Mouse (Mus musculus): ENCODE measurements around the gene Lce6a. TPM values are rescaled to one million over a fixed set of nuclear protein-coding genes. Genes with fewer than 3 reads are reported as not detected.

Lce6a gene
- not detected in 2 replicates for polyA plus RNA-seq (2016; fragmentation: Nextera tagmentation; extraction: Ambion mirVana)

GRCm38 (mm10) chr3:92621560-92621959, at the start of gene Lce6a:
Gene Lce6a (minus strand): TSS chr3:92621660.
- Histone ChIP-seq H3K4me1 (no peaks in the 10 kb centered on the region), H3K27ac (replicated peaks) (no peak within 1 kb of the TSS), H3K36me3 (replicated peaks) (no peaks in the 10 kb centered on the region), H3K4me3 (no peak within 1 kb of the TSS), H3K27me3 (replicated peaks; ENCODE audit: low read depth, poor library complexity, severe bottlenecking) (no peaks in the 10 kb centered on the region), H3K9me3 (no peaks in the 10 kb centered on the region)
- no peak for DNase-seq (ENCODE audit: low spot score)
- WGBS: 86% methylated on average over 2 of the region's 2 CpGs

GRCm38 (mm10) chr3:92670215-92670614, 48.8 kb upstream of the Lce6a start, which contains the start of gene Lce1a2:
Gene Lce1a2 (minus strand): TSS chr3:92670315.
- H3K4me3 ChIP-seq: no peak within 1 kb of the TSS
- H3K27me3 ChIP-seq (replicated peaks; ENCODE audit: low read depth, poor library complexity, severe bottlenecking): no peaks in the 10 kb centered on the region
- no peaks in the 10 kb centered on the region for H3K36me3 ChIP-seq (replicated peaks)
- DNase-seq (ENCODE audit: low spot score): no peak
- H3K9me3 ChIP-seq: no peaks in the 10 kb centered on the region
- no peaks in the 10 kb centered on the region for H3K4me1 ChIP-seq
- no peak within 1 kb of the TSS for H3K27ac ChIP-seq (replicated peaks)

DNA sequence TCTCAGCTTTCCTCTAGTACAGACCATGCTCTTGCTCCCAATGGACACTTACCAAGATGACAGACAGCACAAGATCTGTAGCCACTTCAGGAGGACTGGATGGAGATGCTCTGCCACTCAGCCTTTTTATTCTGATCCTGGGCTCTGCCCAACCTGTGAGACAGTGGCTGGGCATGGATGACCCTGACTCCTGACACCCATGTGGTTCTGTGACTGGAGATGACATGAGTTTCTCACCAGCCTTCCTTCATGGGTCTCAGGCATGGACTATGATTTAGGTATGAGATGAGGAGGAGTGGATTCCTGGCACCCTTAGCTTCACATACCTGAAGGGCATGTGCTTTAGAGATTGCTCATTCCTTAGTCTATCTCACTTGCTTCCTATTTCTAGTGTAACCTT, 35.4 kb upstream of the Lce6a start, which contains the start of gene Lce1b:
Gene Lce1b, minus strand, starts transcription at position 101 of the 400 bp plus-strand sequence.
- no peak for DNase-seq (ENCODE audit: low spot score)
- H3K36me3 ChIP-seq (replicated peaks): no peaks in the 10 kb centered on the region
- no peaks in the 10 kb centered on the region for H3K9me3 ChIP-seq
- H3K27me3 ChIP-seq (replicated peaks; ENCODE audit: low read depth, poor library complexity, severe bottlenecking): no peaks in the 10 kb centered on the region
- no peak within 1 kb of the TSS for H3K27ac ChIP-seq (replicated peaks)
- H3K4me3 ChIP-seq: no peak within 1 kb of the TSS
- H3K4me1 ChIP-seq: no peaks in the 10 kb centered on the region

DNA sequence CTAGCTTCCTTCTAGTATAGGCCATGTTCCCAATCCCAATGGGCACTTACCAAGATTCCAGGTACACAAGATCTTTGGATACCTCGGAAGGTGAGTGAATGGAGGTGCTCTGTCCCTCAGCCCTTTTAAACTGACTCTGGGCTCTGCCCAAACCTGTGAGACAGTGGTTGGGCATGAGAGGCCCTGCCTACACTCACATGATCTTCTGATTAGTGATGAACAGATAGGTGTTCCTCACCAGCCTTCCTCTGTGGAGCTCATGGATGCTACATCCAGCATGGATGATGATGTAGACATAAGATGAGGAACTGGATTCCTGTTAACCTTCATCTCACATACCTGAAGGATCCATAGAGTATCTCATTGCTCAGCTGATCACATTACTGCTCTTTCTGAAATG, 26.7 kb upstream of the Lce6a start, which contains the start of gene Lce1a1:
Gene Lce1a1, minus strand, starts transcription at position 101 of the 400 bp plus-strand sequence.
- WGBS: 81% methylated on average over 1 of the region's 1 CpGs
- H3K27ac ChIP-seq (replicated peaks): no peak within 1 kb of the TSS

GRCm38 (mm10) chr3:92639854-92640253, 18.4 kb upstream of the Lce6a start:
- no peak for DNase-seq (ENCODE audit: low spot score)
- Histone ChIP-seq H3K9me3 (no peaks in the 10 kb centered on the region), H3K4me3 (no peak overlapping the region), H3K36me3 (replicated peaks) (no peaks in the 10 kb centered on the region), H3K27ac (replicated peaks) (no peak overlapping the region), H3K27me3 (replicated peaks; ENCODE audit: low read depth, poor library complexity, severe bottlenecking) (no peaks in the 10 kb centered on the region), H3K4me1 (no peaks in the 10 kb centered on the region)
- WGBS: 93% methylated on average over 15 of the region's 15 CpGs

More for the DNA sequence above, 26.7 kb upstream of the Lce6a start, which contains the start of gene Lce1a1:
- DNase-seq (ENCODE audit: low spot score): no peak
- Histone ChIP-seq H3K27me3 (replicated peaks; ENCODE audit: low read depth, poor library complexity, severe bottlenecking) (no peaks in the 10 kb centered on the region), H3K4me1 (no peaks in the 10 kb centered on the region), H3K36me3 (replicated peaks) (no peaks in the 10 kb centered on the region), H3K9me3 (no peaks in the 10 kb centered on the region), H3K4me3 (no peak within 1 kb of the TSS)

DNA sequence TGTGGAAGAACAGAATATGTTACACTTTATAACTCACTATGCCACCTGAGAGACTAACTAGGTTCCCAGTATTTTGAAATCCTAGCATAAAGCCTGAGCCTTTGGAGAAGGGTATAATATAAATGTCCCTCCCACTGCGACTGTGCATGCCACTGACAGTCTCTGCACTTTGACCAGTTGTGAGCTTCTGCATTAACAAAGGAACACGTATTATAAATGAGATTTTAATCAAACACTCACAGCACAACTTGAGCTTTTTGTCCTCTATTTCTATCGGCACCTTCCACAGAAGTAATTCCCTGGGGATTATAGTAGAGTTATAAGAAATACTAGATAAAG, 17.2 kb upstream of the Lce6a start:
- H3K4me3 ChIP-seq: no peak overlapping the region
- no peak overlapping the region for H3K27ac ChIP-seq (replicated peaks)
- no peaks in the 10 kb centered on the region for H3K9me3 ChIP-seq
- no peaks in the 10 kb centered on the region for H3K4me1 ChIP-seq
- no peaks in the 10 kb centered on the region for H3K36me3 ChIP-seq (replicated peaks)
- no peaks in the 10 kb centered on the region for H3K27me3 ChIP-seq (replicated peaks; ENCODE audit: low read depth, poor library complexity, severe bottlenecking)
- 84% methylated on average over 3 of the region's 3 CpGs for WGBS
- DNase-seq (ENCODE audit: low spot score): no peak

GRCm38 (mm10) chr3:92637745-92638652, 16.5 kb upstream of the Lce6a start:
- Histone ChIP-seq H3K27ac (replicated peaks) (no peak overlapping the region), H3K4me1 (no peaks in the 10 kb centered on the region), H3K9me3 (no peaks in the 10 kb centered on the region), H3K36me3 (replicated peaks) (no peaks in the 10 kb centered on the region), H3K4me3 (no peak overlapping the region), H3K27me3 (replicated peaks; ENCODE audit: low read depth, poor library complexity, severe bottlenecking) (no peaks in the 10 kb centered on the region)
- WGBS: 59% methylated on average over 1 of the region's 1 CpGs
- no peak for DNase-seq (ENCODE audit: low spot score)

DNA sequence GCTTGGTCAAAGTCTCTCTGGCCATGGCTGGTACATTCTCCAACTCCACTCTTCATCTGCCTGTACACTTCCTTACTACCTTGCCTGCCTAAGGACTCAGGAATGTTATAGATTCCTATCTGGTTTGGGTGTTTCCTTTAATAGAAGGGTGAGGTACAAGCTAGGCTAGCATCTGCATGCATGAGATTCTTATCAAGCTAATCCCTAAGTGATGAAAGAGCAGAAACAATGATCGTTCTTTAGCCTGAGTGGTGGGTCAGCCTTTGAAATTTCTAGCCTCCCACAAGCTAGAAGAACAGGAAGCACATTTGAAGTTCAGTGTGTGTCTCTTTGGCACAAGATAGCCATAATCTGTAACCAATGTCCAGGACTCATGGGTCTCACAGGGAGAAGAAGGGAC, 11.7 kb downstream of the Lce6a start:
- Histone ChIP-seq H3K36me3 (replicated peaks) (no peaks in the 10 kb centered on the region), H3K4me1 (no peaks in the 10 kb centered on the region), H3K4me3 (no peak overlapping the region), H3K27me3 (replicated peaks; ENCODE audit: low read depth, poor library complexity, severe bottlenecking) (no peaks in the 10 kb centered on the region), H3K27ac (replicated peaks) (no peak overlapping the region), H3K9me3 (no peaks in the 10 kb centered on the region)
- no peak for DNase-seq (ENCODE audit: low spot score)
- 72% methylated on average over 1 of the region's 1 CpGs for WGBS

GRCm38 (mm10) chr3:92607392-92607791, 14.1 kb downstream of the Lce6a start, which contains the start of gene 2210017I01Rik:
Gene 2210017I01Rik (minus strand): TSS chr3:92607492.
- no peak within 1 kb of the TSS for H3K4me3 ChIP-seq
- H3K9me3 ChIP-seq: no peaks in the 10 kb centered on the region
- no peaks in the 10 kb centered on the region for H3K4me1 ChIP-seq
- DNase-seq (ENCODE audit: low spot score): no peak
- no peaks in the 10 kb centered on the region for H3K36me3 ChIP-seq (replicated peaks)
- no peak within 1 kb of the TSS for H3K27ac ChIP-seq (replicated peaks)
- no peaks in the 10 kb centered on the region for H3K27me3 ChIP-seq (replicated peaks; ENCODE audit: low read depth, poor library complexity, severe bottlenecking)

DNA sequence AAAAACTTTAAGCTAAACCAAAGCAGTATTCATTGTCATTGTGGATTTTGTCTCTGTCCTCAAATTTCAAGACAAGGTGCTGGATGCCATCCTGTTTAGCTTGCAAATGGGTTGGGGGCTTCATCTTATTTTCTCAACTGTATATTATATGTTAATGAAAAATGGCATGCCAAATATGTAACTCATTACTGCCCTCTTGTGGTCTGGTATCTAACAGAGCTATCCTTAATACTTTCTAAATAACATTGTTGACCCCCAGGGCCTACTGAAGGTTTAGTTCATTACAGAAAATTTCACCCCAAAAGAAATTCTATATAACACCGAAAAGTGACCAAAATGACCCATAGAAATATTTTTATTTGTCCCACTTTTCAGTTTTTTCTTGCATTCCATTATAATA, 19.3 kb downstream of the Lce6a start:
- Histone ChIP-seq H3K27me3 (replicated peaks; ENCODE audit: low read depth, poor library complexity, severe bottlenecking) (no peaks in the 10 kb centered on the region), H3K36me3 (replicated peaks) (no peaks in the 10 kb centered on the region), H3K4me3 (no peak overlapping the region), H3K4me1 (no peaks in the 10 kb centered on the region), H3K27ac (replicated peaks) (no peak overlapping the region), H3K9me3 (peaks cover 9% of the 10 kb centered on the region; the same call in 1 of the 2 replicates)
- WGBS: 57% methylated on average over 1 of the region's 1 CpGs
- no peak for DNase-seq (ENCODE audit: low spot score)

- Histone ChIP-seq H3K36me3 (replicated peaks) (no peaks in the 10 kb centered on the region), H3K4me1 (no peaks in the 10 kb centered on the region), H3K9me3 (peaks cover 9% of the 10 kb centered on the region; the same call in 1 of the 2 replicates), H3K27ac (replicated peaks) (no peak overlapping the region), H3K4me3 (no peak overlapping the region), H3K27me3 (replicated peaks; ENCODE audit: low read depth, poor library complexity, severe bottlenecking) (no peaks in the 10 kb centered on the region)
- no peak for DNase-seq (ENCODE audit: low spot score)
- 48% methylated on average over 1 of the region's 1 CpGs for WGBS
Observed at GRCm38 (mm10) chr3:92600456-92600855, 21.0 kb downstream of the Lce6a start.

- H3K36me3 ChIP-seq (replicated peaks): no peaks in the 10 kb centered on the region
- DNase-seq (ENCODE audit: low spot score): no peak
- no peaks in the 10 kb centered on the region for H3K4me1 ChIP-seq
- no peak overlapping the region for H3K27ac ChIP-seq (replicated peaks)
- peaks cover 9% of the 10 kb centered on the region; the same call in 1 of the 2 replicates for H3K9me3 ChIP-seq
- no peaks in the 10 kb centered on the region for H3K27me3 ChIP-seq (replicated peaks; ENCODE audit: low read depth, poor library complexity, severe bottlenecking)
- no peak overlapping the region for H3K4me3 ChIP-seq
Observed at GRCm38 (mm10) chr3:92599973-92600372, 21.5 kb downstream of the Lce6a start.

DNA sequence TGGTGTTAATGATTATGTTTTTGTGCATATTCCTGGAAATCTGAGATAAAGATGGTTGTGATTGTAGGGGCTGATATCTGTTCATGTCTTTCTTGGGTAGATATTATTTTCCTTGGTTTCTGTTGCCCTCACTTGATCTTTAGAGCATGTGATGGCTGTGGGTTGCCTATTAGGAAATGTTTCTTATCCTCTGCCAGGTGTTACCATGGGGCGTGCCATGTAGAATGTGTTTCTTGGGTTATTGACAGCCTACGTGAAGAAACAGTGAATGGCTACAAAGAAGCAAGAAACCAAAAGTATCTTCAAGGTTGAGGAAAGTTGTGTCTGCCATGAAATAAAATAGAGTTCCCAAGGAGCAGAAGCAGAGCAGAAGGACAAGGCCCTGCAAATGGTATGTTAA, 23.0 kb downstream of the Lce6a start:
- no peak overlapping the region for H3K27ac ChIP-seq (replicated peaks)
- 95% methylated on average over 2 of the region's 2 CpGs for WGBS
- H3K4me3 ChIP-seq: no peak overlapping the region
- H3K27me3 ChIP-seq (replicated peaks; ENCODE audit: low read depth, poor library complexity, severe bottlenecking): no peaks in the 10 kb centered on the region
- no peaks in the 10 kb centered on the region for H3K4me1 ChIP-seq
- no peak for DNase-seq (ENCODE audit: low spot score)
- H3K9me3 ChIP-seq: peaks cover 9% of the 10 kb centered on the region; the same call in 1 of the 2 replicates
- no peaks in the 10 kb centered on the region for H3K36me3 ChIP-seq (replicated peaks)

All from embryonic facial prominence, embryonic 10.5 days (tissue).